Mouse (Mus musculus): ENCODE data around the gene 1700013G24Rik. TPM values are rescaled to one million over a fixed set of nuclear protein-coding genes. Genes with fewer than 3 reads are reported as not detected.

1700013G24Rik gene
- polyA plus RNA-seq, 1 experiment = not detected

- H3K36me3 ChIP-seq (ENCODE audit: control insufficient read depth, insufficient read depth, low read length, poor library complexity, severe bottlenecking) = peaks cover 3% of the 10 kb centered on the region; the same call in 1 of the 2 replicates
- H3K4me3 ChIP-seq (ENCODE audit: low read depth, low read length) = no peak overlapping the region
- H3K27me3 ChIP-seq (ENCODE audit: control insufficient read depth, insufficient read depth, low read length, poor library complexity, severe bottlenecking) = no peaks in the 10 kb centered on the region
- no peak overlapping the region; the same call in 1 of the 2 replicates for H3K9ac ChIP-seq (ENCODE audit: low read depth, poor library complexity, severe bottlenecking)
- no peaks in the 10 kb centered on the region for H3K9me3 ChIP-seq (replicated peaks; ENCODE audit: control insufficient read depth, insufficient read depth, low read length, poor library complexity, severe bottlenecking)
- H3K4me1 ChIP-seq (ENCODE audit: control insufficient read depth, insufficient read depth, low read length) = peaks cover 22% of the 10 kb centered on the region
- no peak overlapping the region for H3K27ac ChIP-seq (ENCODE audit: insufficient read depth, low read length)
- TF ChIP-seq EP300 (IDR thresholded peaks at IDR 0.05; ENCODE audit: insufficient read depth, low read depth, low read length) = no peak
- TF ChIP-seq POLR2A (IDR thresholded peaks at IDR 0.05; ENCODE audit: insufficient read depth, low read length) = no peak
- TF ChIP-seq CTCF (IDR thresholded peaks at IDR 0.05; ENCODE audit: low read depth, low read length) = no peak
Observed at GRCm38 (mm10) chr4:137487286-137488000, 34.4 kb downstream of the 1700013G24Rik start.

GRCm38 (mm10) chr4:137488038-137488437 lies 35.0 kb downstream of the 1700013G24Rik start:
- no peak overlapping the region for H3K4me3 ChIP-seq (ENCODE audit: low read depth, low read length)
- no peak overlapping the region for H3K9ac ChIP-seq (ENCODE audit: low read depth, poor library complexity, severe bottlenecking)
- no peak for TF ChIP-seq CTCF (IDR thresholded peaks at IDR 0.05; ENCODE audit: low read depth, low read length)
- no peak for TF ChIP-seq EP300 (IDR thresholded peaks at IDR 0.05; ENCODE audit: insufficient read depth, low read depth, low read length)
- no peak for TF ChIP-seq POLR2A (IDR thresholded peaks at IDR 0.05; ENCODE audit: insufficient read depth, low read length)
- peak overlapping the region; percentile 4 for H3K27ac ChIP-seq (ENCODE audit: insufficient read depth, low read length)
- H3K9me3 ChIP-seq (replicated peaks; ENCODE audit: control insufficient read depth, insufficient read depth, low read length, poor library complexity, severe bottlenecking) = no peaks in the 10 kb centered on the region
- H3K27me3 ChIP-seq (ENCODE audit: control insufficient read depth, insufficient read depth, low read length, poor library complexity, severe bottlenecking) = no peaks in the 10 kb centered on the region
- peaks cover 3% of the 10 kb centered on the region; the same call in 1 of the 2 replicates for H3K36me3 ChIP-seq (ENCODE audit: control insufficient read depth, insufficient read depth, low read length, poor library complexity, severe bottlenecking)
- H3K4me1 ChIP-seq (ENCODE audit: control insufficient read depth, insufficient read depth, low read length) = peaks cover 23% of the 10 kb centered on the region

GRCm38 (mm10) chr4:137488571-137489303 lies 35.7 kb downstream of the 1700013G24Rik start:
- Histone ChIP-seq H3K4me3 (ENCODE audit: low read depth, low read length) (no peak overlapping the region), H3K27ac (ENCODE audit: insufficient read depth, low read length) (peak overlapping the region; percentile 4), H3K4me1 (ENCODE audit: control insufficient read depth, insufficient read depth, low read length) (peaks cover 25% of the 10 kb centered on the region), H3K27me3 (ENCODE audit: control insufficient read depth, insufficient read depth, low read length, poor library complexity, severe bottlenecking) (no peaks in the 10 kb centered on the region), H3K9ac (ENCODE audit: low read depth, poor library complexity, severe bottlenecking) (no peak overlapping the region), H3K36me3 (ENCODE audit: control insufficient read depth, insufficient read depth, low read length, poor library complexity, severe bottlenecking) (peaks cover 3% of the 10 kb centered on the region; the same call in 1 of the 2 replicates), H3K9me3 (replicated peaks; ENCODE audit: control insufficient read depth, insufficient read depth, low read length, poor library complexity, severe bottlenecking) (no peaks in the 10 kb centered on the region)
- TF ChIP-seq POLR2A (IDR thresholded peaks at IDR 0.05; ENCODE audit: insufficient read depth, low read length) (no peak), CTCF (IDR thresholded peaks at IDR 0.05; ENCODE audit: low read depth, low read length) (peak; percentile 0)

GRCm38 (mm10) chr4:137489996-137490395 lies 36.9 kb downstream of the 1700013G24Rik start:
- Histone ChIP-seq H3K9ac (ENCODE audit: low read depth, poor library complexity, severe bottlenecking) (no peak overlapping the region), H3K27me3 (ENCODE audit: control insufficient read depth, insufficient read depth, low read length, poor library complexity, severe bottlenecking) (no peaks in the 10 kb centered on the region), H3K27ac (ENCODE audit: insufficient read depth, low read length) (no peak overlapping the region), H3K4me1 (ENCODE audit: control insufficient read depth, insufficient read depth, low read length) (peaks cover 29% of the 10 kb centered on the region), H3K4me3 (ENCODE audit: low read depth, low read length) (no peak overlapping the region), H3K9me3 (replicated peaks; ENCODE audit: control insufficient read depth, insufficient read depth, low read length, poor library complexity, severe bottlenecking) (no peaks in the 10 kb centered on the region), H3K36me3 (ENCODE audit: control insufficient read depth, insufficient read depth, low read length, poor library complexity, severe bottlenecking) (peaks cover 3% of the 10 kb centered on the region; the same call in 1 of the 2 replicates)
- no peak for TF ChIP-seq EP300 (IDR thresholded peaks at IDR 0.05; ENCODE audit: insufficient read depth, low read depth, low read length)
- TF ChIP-seq POLR2A (IDR thresholded peaks at IDR 0.05; ENCODE audit: insufficient read depth, low read length) = no peak
- TF ChIP-seq CTCF (IDR thresholded peaks at IDR 0.05; ENCODE audit: low read depth, low read length) = no peak

- Histone ChIP-seq H3K4me1 (ENCODE audit: control insufficient read depth, insufficient read depth, low read length) (peaks cover 32% of the 10 kb centered on the region), H3K9ac (ENCODE audit: low read depth, poor library complexity, severe bottlenecking) (no peak overlapping the region), H3K27me3 (ENCODE audit: control insufficient read depth, insufficient read depth, low read length, poor library complexity, severe bottlenecking) (no peaks in the 10 kb centered on the region), H3K9me3 (replicated peaks; ENCODE audit: control insufficient read depth, insufficient read depth, low read length, poor library complexity, severe bottlenecking) (no peaks in the 10 kb centered on the region), H3K4me3 (ENCODE audit: low read depth, low read length) (no peak overlapping the region), H3K36me3 (ENCODE audit: control insufficient read depth, insufficient read depth, low read length, poor library complexity, severe bottlenecking) (peaks cover 3% of the 10 kb centered on the region; the same call in 1 of the 2 replicates), H3K27ac (ENCODE audit: insufficient read depth, low read length) (peak overlapping the region; percentile 86)
- TF ChIP-seq EP300 (IDR thresholded peaks at IDR 0.05; ENCODE audit: insufficient read depth, low read depth, low read length) (no peak), CTCF (IDR thresholded peaks at IDR 0.05; ENCODE audit: low read depth, low read length) (no peak), POLR2A (IDR thresholded peaks at IDR 0.05; ENCODE audit: insufficient read depth, low read length) (no peak)
Observed at GRCm38 (mm10) chr4:137492563-137492962, 39.5 kb downstream of the 1700013G24Rik start.

- Histone ChIP-seq H3K9ac (ENCODE audit: low read depth, poor library complexity, severe bottlenecking) (no peak overlapping the region), H3K4me1 (ENCODE audit: control insufficient read depth, insufficient read depth, low read length) (peaks cover 37% of the 10 kb centered on the region)
Observed at GRCm38 (mm10) chr4:137493187-137493586, 40.1 kb downstream of the 1700013G24Rik start.

More at GRCm38 (mm10) chr4:137493187-137493586, 40.1 kb downstream of the 1700013G24Rik start:
- Histone ChIP-seq H3K9me3 (replicated peaks; ENCODE audit: control insufficient read depth, insufficient read depth, low read length, poor library complexity, severe bottlenecking) (no peaks in the 10 kb centered on the region), H3K4me3 (ENCODE audit: low read depth, low read length) (no peak overlapping the region), H3K36me3 (ENCODE audit: control insufficient read depth, insufficient read depth, low read length, poor library complexity, severe bottlenecking) (peaks cover 3% of the 10 kb centered on the region; the same call in 1 of the 2 replicates), H3K27me3 (ENCODE audit: control insufficient read depth, insufficient read depth, low read length, poor library complexity, severe bottlenecking) (no peaks in the 10 kb centered on the region), H3K27ac (ENCODE audit: insufficient read depth, low read length) (peak overlapping the region; percentile 86)
- peak; percentile 44; the same call in 1 of the 2 replicates for TF ChIP-seq EP300 (IDR thresholded peaks at IDR 0.05; ENCODE audit: insufficient read depth, low read depth, low read length)
- TF ChIP-seq POLR2A (IDR thresholded peaks at IDR 0.05; ENCODE audit: insufficient read depth, low read length) = no peak

Measured in ES-Bruce4 (cell line).